Mouse (Mus musculus) limb, embryonic 13.5 days (tissue): ENCODE data around the gene Magi1. TPM values are rescaled to one million over a fixed set of nuclear protein-coding genes. Genes with fewer than 3 reads are reported as not detected.
"Not testable (repeated sequence)": the region's sequence is repeated elsewhere in the genome, so short reads cannot be mapped to it uniquely, and the experiment has no call there.

Experiments used
- ATAC-seq: fragments of 200-750 bp; cut with Nextera tagmentation; 2 replicates; pipeline ENCODE4 v1.8.0; 2017; ENCODE audit warnings: low read depth, moderate number of reproducible peaks, moderate TSS enrichment; ENCODE audit not compliant: low FRiP score
- H3K27ac ChIP-seq: fragments of 300-500 bp; sonication (generic); 2 replicates; pipeline ENCODE4 v1.5.1; 2015; ENCODE audit warnings: inconsistent platforms, mild to moderate bottlenecking, moderate library complexity
- H3K27me3 ChIP-seq: fragments of 300-500 bp; sonication (generic); 2 replicates; pipeline ENCODE4 v1.6.1; 2015; ENCODE audit warnings: mild to moderate bottlenecking, inconsistent platforms
- H3K36me3 ChIP-seq: fragments of 300-500 bp; sonication (generic); 2 replicates; pipeline ENCODE4 v1.6.1; 2015; ENCODE audit warnings: inconsistent platforms, mild to moderate bottlenecking, moderate library complexity
- H3K4me1 ChIP-seq: fragments of 300-500 bp; sonication (generic); 2 replicates; pipeline ENCODE4 v1.6.1; 2015; ENCODE audit warnings: inconsistent platforms
- H3K4me2 ChIP-seq: fragments of 300-500 bp; sonication (generic); replicated peaks from 2 replicates; pipeline ENCODE4 v1.6.1; 2015; ENCODE audit warnings: inconsistent platforms, mild to moderate bottlenecking, moderate library complexity
- H3K4me3 ChIP-seq: fragments of 300-500 bp; sonication (generic); 2 replicates; pipeline ENCODE4 v1.5.1; 2015; ENCODE audit warnings: moderate library complexity, mild to moderate bottlenecking, inconsistent platforms
- H3K9ac ChIP-seq: fragments of 300-500 bp; sonication (generic); 2 replicates; pipeline ENCODE4 v1.6.1; 2015; ENCODE audit warnings: mild to moderate bottlenecking, inconsistent platforms
- H3K9me3 ChIP-seq: fragments of 300-500 bp; sonication (generic); 2 replicates; pipeline ENCODE4 v1.6.1; 2016; ENCODE audit warnings: inconsistent platforms
- WGBS: fragments of 180-500 bp; shearing (Covaris S2); methylation state at CpG from one replicate; pipeline ENCODE4 v1.1.7; 2015; 5-methylcytosine and 5-hydroxymethylcytosine counted together
- polyA plus RNA-seq: library from polyadenylated mRNA; unstranded; fragments of >200 nt; fragmentation: Nextera tagmentation; extraction: Ambion mirVana; gene quantifications from 2 replicates; pipeline ENCODE4 v1.2.1, GENCODE M21; 2015

Gene Magi1
- polyA plus RNA-seq, 1 experiment from 2014 or later, result 13.9 TPM

GRCm38 (mm10) chr6:93629735-93630291, 653.9 kb downstream of the Magi1 start:
- H3K9me3 ChIP-seq, H3K4me1 ChIP-seq, H3K4me3 ChIP-seq, H3K4me2 ChIP-seq, ATAC-seq, H3K27ac ChIP-seq, H3K9ac ChIP-seq, H3K27me3 ChIP-seq, H3K36me3 ChIP-seq: not testable (repeated sequence)
- WGBS, result 75% methylated on average over 5 of the region's 5 CpGs

GRCm38 (mm10) chr6:93627200-93627599, 656.5 kb downstream of the Magi1 start:
- Histone ChIP-seq H3K4me2 (no peak overlapping the region), H3K36me3 (no peaks in the 10 kb centered on the region), H3K9ac (no peak overlapping the region), H3K27me3 (no peaks in the 10 kb centered on the region), H3K4me3 (no peak overlapping the region), H3K4me1 (peaks cover 10% of the 10 kb centered on the region), H3K27ac (no peak overlapping the region), H3K9me3 (no peaks in the 10 kb centered on the region)
- 87% methylated on average over 5 of the region's 5 CpGs for WGBS
- no peak for ATAC-seq

Other genes with a start within 250 kb of the Magi1 start
- gene Slc25a26, start 216.4 kb upstream of the Magi1 start, polyA plus RNA-seq, result 7.7 and 9.1 TPM in 2 replicates